Mouse (Mus musculus) left cerebral cortex, adult 8-10 months (tissue): Measurements from ENCODE around the gene Cactin. TPM values are rescaled to one million over a fixed set of nuclear protein-coding genes. Genes with fewer than 3 reads are reported as not detected.

Experiments used
- DNase-seq, 2 experiments: peaks; one replicate each; pipeline ENCODE4 v3.0.0; 2022; ENCODE audit warnings: low spot score in 2 of 2
- total RNA-seq, 4 experiments: library from RNA; stranded (reverse); gene quantifications; 2 replicates each; pipeline ENCODE4 v1.2.4; 2022

Gene Cactin
- total RNA-seq, result 10 to 100 TPM; 27.7 to 30.9 (median 29.2) TPM

- DNase-seq, result peak; percentile 92 to 100
Observed at GRCm38 (mm10) chr10:81320550-81321347, at the start of gene Cactin. TSS of gene Cactin (plus strand) at chr10:81321103.

GRCm38 (mm10) chr10:81272356-81272755 lies 48.5 kb upstream of the Cactin start:
- DNase-seq, result no peak

- no peak for DNase-seq
Observed at GRCm38 (mm10) chr10:81273842-81274241, 47.1 kb upstream of the Cactin start.

- no peak for DNase-seq
Observed at GRCm38 (mm10) chr10:81277676-81278075, 43.2 kb upstream of the Cactin start.

GRCm38 (mm10) chr10:81279496-81279895 lies 41.4 kb upstream of the Cactin start:
- DNase-seq, result no peak

- DNase-seq, result no peak
Observed at GRCm38 (mm10) chr10:81284189-81284588, 36.7 kb upstream of the Cactin start.

- DNase-seq, result no peak
Observed at GRCm38 (mm10) chr10:81284719-81285118, 36.2 kb upstream of the Cactin start.

GRCm38 (mm10) chr10:81285694-81286450 lies 35.0 kb upstream of the Cactin start:
- DNase-seq, result no peak

- DNase-seq, result no peak
Observed at GRCm38 (mm10) chr10:81286586-81286985, 34.3 kb upstream of the Cactin start.

- no peak for DNase-seq
Observed at GRCm38 (mm10) chr10:81287513-81288157, 33.3 kb upstream of the Cactin start.

- no peak for DNase-seq
Observed at GRCm38 (mm10) chr10:81288601-81289000, 32.3 kb upstream of the Cactin start.

- DNase-seq, result no peak
Observed at GRCm38 (mm10) chr10:81289278-81289677, 31.6 kb upstream of the Cactin start.

- DNase-seq, result no peak
Observed at GRCm38 (mm10) chr10:81289811-81290210, 31.1 kb upstream of the Cactin start.

- DNase-seq, result no peak
Observed at GRCm38 (mm10) chr10:81290698-81291460, 30.0 kb upstream of the Cactin start.

GRCm38 (mm10) chr10:81291511-81292104 lies 29.3 kb upstream of the Cactin start, which contains the start of gene Tjp3:
TSS of gene Tjp3 (minus strand) at chr10:81291581.
- no peak for DNase-seq

GRCm38 (mm10) chr10:81292554-81293333 lies 28.2 kb upstream of the Cactin start, which contains the start of gene Pip5k1c:
TSS of gene Pip5k1c (plus strand) at chr10:81292963.
- peak; percentile 98 to 100 for DNase-seq

GRCm38 (mm10) chr10:81293334-81294030 lies 27.4 kb upstream of the Cactin start:
- peak in 1 of 2 experiments; percentile 80 for DNase-seq

GRCm38 (mm10) chr10:81294442-81294841 lies 26.5 kb upstream of the Cactin start:
- DNase-seq, result no peak

GRCm38 (mm10) chr10:81295185-81295584 lies 25.7 kb upstream of the Cactin start:
- DNase-seq, result peak in 1 of 2 experiments; percentile 70
